Mouse (Mus musculus) ES-E14 (cell line): ENCODE measurements around the gene Trub1.

ENCODE experiments used
- CHD2 ChIP-seq: IDR thresholded peaks from 2 replicates; pipeline ENCODE4 v1.6.1; 2014; ENCODE audit warnings: mild to moderate bottlenecking, low read depth, low read length, inconsistent platforms
- HCFC1 ChIP-seq: IDR thresholded peaks from 2 replicates; pipeline ENCODE4 v1.6.1; 2012; ENCODE audit warnings: low read length, inconsistent platforms, borderline replicate concordance; ENCODE audit not compliant: insufficient read depth
- ZC3H11A ChIP-seq: IDR thresholded peaks from 2 replicates; pipeline ENCODE4 v1.6.1; 2012; ENCODE audit warnings: low read depth, mild to moderate bottlenecking, inconsistent platforms, low read length, borderline replicate concordance
- ZNF384 ChIP-seq: IDR thresholded peaks from 2 replicates; pipeline ENCODE4 v1.6.1; 2012; ENCODE audit warnings: low read depth, low read length, inconsistent platforms

DNA sequence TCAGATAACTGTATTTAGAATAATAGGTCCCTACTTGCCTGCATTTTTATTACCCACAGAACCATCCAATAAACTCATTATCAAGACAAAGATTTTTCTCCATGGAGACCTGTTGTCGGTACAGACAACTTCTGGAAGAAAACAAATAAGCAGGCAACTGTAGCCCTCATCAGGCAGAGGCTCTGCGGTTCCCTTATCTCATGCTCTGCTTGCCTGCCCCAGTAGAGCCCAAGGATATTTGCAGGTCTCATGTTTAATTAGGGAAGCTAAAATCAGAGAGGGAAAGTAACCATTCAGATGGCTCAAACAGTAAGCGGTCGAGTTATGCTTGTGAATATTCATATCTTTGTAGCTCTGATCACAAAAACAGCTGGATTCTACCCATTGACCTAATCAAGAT is 77.5 kb downstream of the Trub1 start:
- TF ChIP-seq ZNF384 (no peak), HCFC1 (no peak), CHD2 (no peak), ZC3H11A (no peak)
